ENCODE assay signal across 21 mouse cellular contexts in genomic region chr16:8761894-8762293, GRCm38 (mm10). TPM values are rescaled to one million over a fixed set of nuclear protein-coding genes. Genes with fewer than 3 reads are reported as not detected.
DNase-seq lines count a peak whose midpoint lies in the region; ATAC-seq and TF ChIP-seq lines count a peak whose summit lies in the region.
"Had no signal": no experiment of that assay in that cellular context is flagged by ENCODE, and none has a peak within 500 bp of the region (broad histone marks: within the 10 kb centered on the region; RNA-seq: fewer than 3 reads in every experiment).

No protein-coding gene starts in this region.

- no peak overlapping the region for H3K4me3 ChIP-seq in bone marrow, adult 2 months (replicated peaks; ENCODE audit: control insufficient read depth, low read depth, low read length)
- peak overlapping the region; percentile 14 for H3K4me3 ChIP-seq in erythroblast, embryonic 14.5 days (replicated peaks)
- H3K4me3 ChIP-seq in liver, embryonic 12.5 days = no peak overlapping the region
- no peak overlapping the region for H3K4me3 ChIP-seq in liver, embryonic 16.5 days (ENCODE audit: low read depth, low read length)
- H3K4me3 ChIP-seq in kidney, embryonic 14.5 days (ENCODE audit: low read length) = no peak overlapping the region
- H3K4me3 ChIP-seq: embryonic facial prominence, embryonic 12.5 days; forebrain, embryonic 10.5 days; heart, embryonic 13.5 days; hindbrain, embryonic 15.5 days had no signal

- H3K4me2 ChIP-seq in liver, embryonic 12.5 days = peak overlapping the region; percentile 42
- peak overlapping the region; percentile 10; the same call in 1 of the 2 replicates for H3K4me2 ChIP-seq in liver, embryonic 16.5 days (ENCODE audit: low read depth, low read length)
- no peak overlapping the region for H3K4me2 ChIP-seq in kidney, embryonic 14.5 days (replicated peaks; ENCODE audit: low read depth, low read length)
- H3K4me2 ChIP-seq: embryonic facial prominence, embryonic 12.5 days; heart, embryonic 13.5 days; hindbrain, embryonic 15.5 days had no signal

- H3K9me3 ChIP-seq in erythroblast, embryonic 14.5 days (ENCODE audit: control insufficient read depth, low read length) = no peaks in the 10 kb centered on the region
- no peaks in the 10 kb centered on the region for H3K9me3 ChIP-seq in liver, embryonic 12.5 days (replicated peaks)
- H3K9me3 ChIP-seq in liver, embryonic 16.5 days (replicated peaks; ENCODE audit: control insufficient read depth, low read length) = no peaks in the 10 kb centered on the region
- no peaks in the 10 kb centered on the region for H3K9me3 ChIP-seq in kidney, embryonic 14.5 days (ENCODE audit: control insufficient read depth, low read length)
- H3K9me3 ChIP-seq: embryonic facial prominence, embryonic 12.5 days; forebrain, embryonic 10.5 days; heart, embryonic 13.5 days; hindbrain, embryonic 15.5 days had no signal

- peak overlapping the region; percentile 34 for H3K27ac ChIP-seq in bone marrow, adult 2 months (ENCODE audit: control insufficient read depth, insufficient read depth, low read depth, low read length, poor library complexity)
- H3K27ac ChIP-seq in liver, embryonic 12.5 days = peak overlapping the region; percentile 90
- peak overlapping the region; percentile 83 for H3K27ac ChIP-seq in liver, embryonic 16.5 days (ENCODE audit: low read length)
- H3K27ac ChIP-seq in kidney, embryonic 14.5 days (ENCODE audit: low read depth, low read length) = no peak overlapping the region
- H3K27ac ChIP-seq: embryonic facial prominence, embryonic 12.5 days; forebrain, embryonic 10.5 days; heart, embryonic 13.5 days; hindbrain, embryonic 15.5 days had no signal

- peaks cover 14% of the 10 kb centered on the region; the same call in 1 of the 2 replicates for H3K36me3 ChIP-seq in erythroblast, embryonic 14.5 days (ENCODE audit: control insufficient read depth)
- H3K36me3 ChIP-seq in liver, embryonic 12.5 days = no peaks in the 10 kb centered on the region
- no peaks in the 10 kb centered on the region for H3K36me3 ChIP-seq in liver, embryonic 16.5 days (ENCODE audit: control insufficient read depth, insufficient read depth)
- no peaks in the 10 kb centered on the region for H3K36me3 ChIP-seq in kidney, embryonic 14.5 days (ENCODE audit: control insufficient read depth, insufficient read depth, low read length)
- H3K36me3 ChIP-seq: embryonic facial prominence, embryonic 12.5 days; forebrain, embryonic 10.5 days; heart, embryonic 13.5 days; hindbrain, embryonic 15.5 days had no signal

- H3K9ac ChIP-seq in liver, embryonic 12.5 days = peak overlapping the region; percentile 65
- H3K9ac ChIP-seq in liver, embryonic 16.5 days (ENCODE audit: low read depth, low read length) = peak overlapping the region; percentile 2
- no peak overlapping the region for H3K9ac ChIP-seq in kidney, embryonic 14.5 days (ENCODE audit: low read depth, low read length)
- H3K9ac ChIP-seq: embryonic facial prominence, embryonic 12.5 days; heart, embryonic 13.5 days; hindbrain, embryonic 15.5 days had no signal

- no peak for TF ChIP-seq POLR2A in bone marrow, adult 2 months (IDR thresholded peaks at IDR 0.05; ENCODE audit: borderline replicate concordance, control insufficient read depth, low read depth, low read length)

- no peak for TF ChIP-seq CTCF in bone marrow, adult 2 months (IDR thresholded peaks at IDR 0.05; ENCODE audit: control insufficient read depth, insufficient read depth, low read length)

- H3K4me1 ChIP-seq in bone marrow, adult 2 months (ENCODE audit: control insufficient read depth, insufficient read depth, low read length) = peaks cover 3% of the 10 kb centered on the region
- peaks cover 95% of the 10 kb centered on the region for H3K4me1 ChIP-seq in erythroblast, embryonic 14.5 days (ENCODE audit: control insufficient read depth)
- H3K4me1 ChIP-seq in liver, embryonic 12.5 days = peaks cover 93% of the 10 kb centered on the region
- peaks cover 67% of the 10 kb centered on the region for H3K4me1 ChIP-seq in liver, embryonic 16.5 days (ENCODE audit: control insufficient read depth, low read depth, low read length)
- H3K4me1 ChIP-seq in kidney, embryonic 14.5 days (ENCODE audit: control insufficient read depth, insufficient read depth, low read length) = no peaks in the 10 kb centered on the region
- H3K4me1 ChIP-seq: embryonic facial prominence, embryonic 12.5 days; forebrain, embryonic 10.5 days; hindbrain, embryonic 15.5 days had no signal

- DNase-seq in spleen, adult 12 weeks (ENCODE audit: low spot score) = no peak
- no peak for DNase-seq in lung, postnatal 14 days
- no peak for DNase-seq in kidney, postnatal 14 days
- DNase-seq: adrenal gland, postnatal 14 days; cerebellum, adult 11 months; cerebellum, adult 8-10 months; cerebellum, postnatal 14 days; gastrocnemius, postnatal 36 days; heart, adult 11 months; heart, postnatal 36 days had no signal

- peak; percentile 82 for ATAC-seq in liver, embryonic 12.5 days
- ATAC-seq in liver, embryonic 16.5 days (ENCODE audit: low read depth) = peak; percentile 79
- ATAC-seq in kidney, embryonic 14.5 days (ENCODE audit: low FRiP score, low TSS enrichment) = no peak
- ATAC-seq: activated CD4-positive, CD25-positive, alpha-beta regulatory T cell, adult 4 months; forebrain, embryonic 14.5 days had no signal

- 95% methylated on average over 2 of the region's 2 CpGs for WGBS in bone marrow, adult 2 months
- WGBS in liver, embryonic 12.5 days (ENCODE audit: insufficient replicate concordance) = 70% methylated on average over 2 of the region's 2 CpGs
- 84% methylated on average over 2 of the region's 2 CpGs for WGBS in liver, embryonic 16.5 days (ENCODE audit: insufficient replicate concordance)
- WGBS in kidney, embryonic 14.5 days = 90% methylated on average over 2 of the region's 2 CpGs

- no peaks in the 10 kb centered on the region for H3K27me3 ChIP-seq in erythroblast, embryonic 14.5 days (ENCODE audit: control insufficient read depth)
- no peaks in the 10 kb centered on the region for H3K27me3 ChIP-seq in liver, embryonic 12.5 days (replicated peaks)
- no peaks in the 10 kb centered on the region for H3K27me3 ChIP-seq in liver, embryonic 16.5 days (ENCODE audit: control insufficient read depth, insufficient read depth, low read depth, low read length)
- H3K27me3 ChIP-seq in kidney, embryonic 14.5 days (ENCODE audit: control insufficient read depth, insufficient read depth, low read length) = no peaks in the 10 kb centered on the region
- H3K27me3 ChIP-seq: embryonic facial prominence, embryonic 12.5 days; heart, embryonic 13.5 days; hindbrain, embryonic 15.5 days had no signal

RNA-seq across cellular contexts. Expression of gene Usp7, which starts 30.2 kb away (rescaled TPM):
- polyA plus RNA-seq in bone marrow, adult 2 months (2011; ENCODE audit: insufficient read depth, insufficient read length, low replicate concordance, missing spikeins) = 136 TPM in 2 replicates
- polyA plus RNA-seq in erythroblast, embryonic 14.5 days (2012) = 6.0 and 6.8 TPM in 2 replicates
- polyA plus RNA-seq in liver, embryonic 12.5 days (2016; fragmentation: Nextera tagmentation; extraction: Ambion mirVana) = 32.9 and 33.5 TPM in 2 replicates
- 22.4 and 22.6 TPM in 2 replicates for polyA plus RNA-seq in liver, embryonic 16.5 days (2015; fragmentation: Nextera tagmentation; extraction: Ambion mirVana)
- polyA plus RNA-seq in kidney, embryonic 14.5 days (2014; fragmentation: Nextera tagmentation; extraction: Ambion mirVana) = 46.2 and 61.4 TPM in 2 replicates
